Mouse (Mus musculus) brain, adult 2 months (tissue): ENCODE measurements around the gene Clybl.

Source experiments
- DNase-seq: peaks from one replicate; pipeline ENCODE4 v3.0.0; 2011; ENCODE audit warnings: low read depth, low spot score

Clybl gene

GRCm38 (mm10) chr14:122246919-122247859, 65.7 kb downstream of the Clybl start:
- DNase-seq, result no peak

GRCm38 (mm10) chr14:122249123-122249522, 67.6 kb downstream of the Clybl start:
- DNase-seq, result no peak

GRCm38 (mm10) chr14:122251346-122251745, 69.8 kb downstream of the Clybl start:
- DNase-seq, result no peak

GRCm38 (mm10) chr14:122255562-122256260, 74.2 kb downstream of the Clybl start:
- DNase-seq, result no peak

GRCm38 (mm10) chr14:122256261-122256634, 74.7 kb downstream of the Clybl start:
- peak; percentile 59 for DNase-seq

- DNase-seq, result no peak
Observed at GRCm38 (mm10) chr14:122258297-122258696, 76.8 kb downstream of the Clybl start.

GRCm38 (mm10) chr14:122261250-122261649, 79.7 kb downstream of the Clybl start:
- DNase-seq, result no peak

- no peak for DNase-seq
Observed at GRCm38 (mm10) chr14:122262851-122263659, 81.6 kb downstream of the Clybl start.

GRCm38 (mm10) chr14:122265214-122265613, 83.7 kb downstream of the Clybl start:
- DNase-seq, result no peak

GRCm38 (mm10) chr14:122267590-122267989, 86.1 kb downstream of the Clybl start:
- DNase-seq, result no peak

- DNase-seq, result peak; percentile 12
Observed at GRCm38 (mm10) chr14:122271104-122271746, 89.7 kb downstream of the Clybl start.

GRCm38 (mm10) chr14:122277142-122277541, 95.6 kb downstream of the Clybl start:
- DNase-seq, result no peak

GRCm38 (mm10) chr14:122279462-122280308, 98.2 kb downstream of the Clybl start:
- no peak for DNase-seq

GRCm38 (mm10) chr14:122280309-122281071, 99.0 kb downstream of the Clybl start:
- DNase-seq, result no peak

- DNase-seq, result no peak
Observed at GRCm38 (mm10) chr14:122281072-122281634, 99.6 kb downstream of the Clybl start.

- DNase-seq, result no peak
Observed at GRCm38 (mm10) chr14:122283959-122284358, 102.5 kb downstream of the Clybl start.

GRCm38 (mm10) chr14:122296399-122296798, 114.9 kb downstream of the Clybl start:
- no peak for DNase-seq

GRCm38 (mm10) chr14:122296864-122297263, 115.4 kb downstream of the Clybl start:
- no peak for DNase-seq

GRCm38 (mm10) chr14:122297386-122298109, 116.0 kb downstream of the Clybl start:
- DNase-seq, result no peak
